8 mouse cellular contexts compared by ENCODE assay signal in the genomic region with DNA sequence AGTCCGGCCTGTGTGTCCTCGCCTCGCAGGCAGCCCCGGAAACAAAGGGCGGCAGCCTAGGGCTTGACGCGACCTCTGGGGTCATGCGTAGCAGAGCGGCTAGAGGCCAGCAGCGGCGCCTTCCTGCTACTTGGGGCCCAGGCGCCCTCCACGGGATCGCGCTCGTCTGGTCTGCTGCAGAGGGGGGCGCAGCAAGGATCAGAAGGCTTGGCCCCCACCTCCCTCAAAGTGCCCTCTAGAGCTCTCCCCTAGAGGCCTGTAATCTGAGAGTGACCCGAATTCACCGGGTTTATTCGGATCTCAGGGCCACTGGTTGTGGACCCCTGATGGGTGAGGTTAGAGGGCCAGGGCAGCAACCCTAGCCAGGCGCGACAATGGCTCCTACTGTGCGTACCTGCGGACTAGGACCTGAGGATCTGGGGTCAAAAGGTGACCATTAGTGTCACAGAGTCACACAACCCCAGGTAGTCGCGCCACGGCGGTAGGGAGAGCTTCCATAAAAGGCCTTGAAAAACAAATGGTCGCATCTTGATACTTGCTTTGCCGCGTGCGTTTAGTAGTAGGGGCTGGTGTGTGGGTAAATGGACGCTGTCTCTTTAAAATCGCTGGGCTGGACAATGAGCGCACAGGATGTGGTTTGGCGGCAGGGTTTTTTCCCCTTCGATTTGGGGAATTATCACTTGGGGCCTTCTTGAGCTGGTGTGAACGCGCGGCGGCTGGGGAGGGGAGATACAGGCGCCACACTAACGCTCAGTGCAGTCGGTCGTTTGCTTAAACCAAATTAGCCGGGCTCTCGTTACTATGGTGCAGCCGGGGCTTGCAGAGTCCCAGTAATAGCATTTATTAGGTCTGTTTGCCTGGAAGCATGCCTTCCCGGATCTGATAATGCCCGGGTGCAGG.
DNase-seq lines count a peak whose midpoint lies in the region; ATAC-seq and TF ChIP-seq lines count a peak whose summit lies in the region.

No protein-coding gene starts in this region.

- peak; percentile 98 for DNase-seq in MEL (ENCODE audit: low read depth, low spot score)
- DNase-seq in hindbrain, embryonic 10.5 days (ENCODE audit: low spot score): peak; percentile 81
- peak; percentile 64 to 69 for DNase-seq in layer of hippocampus, postnatal 36 days
- DNase-seq in lung, postnatal 36 days: peak; percentile 75
- peak; percentile 65 to 75 for DNase-seq in right cerebral cortex, adult 2 months (ENCODE audit: low spot score in 2 of 2)
- no peak for DNase-seq in ovary, postnatal 14 days (ENCODE audit: low spot score)

- ATAC-seq in erythroid progenitor cell, adult 5-6 weeks (replicated peaks; ENCODE audit: low FRiP score, poor library complexity, severe bottlenecking): peak; percentile 46

- peak overlapping the region; percentile 89 for H3K9ac ChIP-seq in MEL (ENCODE audit: control insufficient read depth, low read depth, low read length, poor library complexity, severe bottlenecking)

- peak overlapping the region; percentile 99 for H3K27ac ChIP-seq in MEL (ENCODE audit: control insufficient read depth, low read depth, low read length)
- peak overlapping the region; percentile 76 for H3K27ac ChIP-seq in brown adipose tissue, adult 24 weeks (replicated peaks; ENCODE audit: low read depth, low read length)
- H3K27ac ChIP-seq in hindbrain, embryonic 10.5 days: peak overlapping the region; percentile 99

- TF ChIP-seq RAD21 in MEL (IDR thresholded peaks at IDR 0.05; ENCODE audit: low read depth, low read length): no peak; the same call in 1 of the 2 replicates

- TF ChIP-seq CTCF in MEL (IDR thresholded peaks at IDR 0.05 in 2 of 3, conservative IDR thresholded peaks at IDR 0.05 in 1 of 3; ENCODE audit: control insufficient read depth in 1 of 3, insufficient read depth in 1 of 3, low read depth in 2 of 3, low read length in 3 of 3, poor library complexity in 1 of 3, severe bottlenecking in 1 of 3): peak in 2 of 3 experiments; percentile 4 to 7; a peak in 1 of 6 replicates

- H3K4me1 ChIP-seq in MEL (ENCODE audit: control insufficient read depth in 1 of 2, insufficient read depth in 2 of 2, low read length in 2 of 2): peaks cover 3 to 24% of the 10 kb centered on the region in 2 experiments
- H3K4me1 ChIP-seq in brown adipose tissue, adult 24 weeks (ENCODE audit: control insufficient read depth, insufficient read depth, insufficient read length, low read length): peaks cover 51% of the 10 kb centered on the region
- H3K4me1 ChIP-seq in hindbrain, embryonic 10.5 days (replicated peaks): peaks cover 96% of the 10 kb centered on the region

- peak; percentile 44 to 84; a peak in 3 of 4 replicates for TF ChIP-seq POLR2A in MEL (IDR thresholded peaks at IDR 0.05; ENCODE audit: control insufficient read depth in 1 of 2, insufficient read depth in 1 of 2, low read depth in 1 of 2, low read length in 2 of 2, poor library complexity in 1 of 2)

- H3K4me3 ChIP-seq in MEL (ENCODE audit: control insufficient read depth in 1 of 2, insufficient read depth in 1 of 2, low read depth in 2 of 2, low read length in 2 of 2): peak overlapping the region; percentile 85 to 93
- peak overlapping the region; percentile 97 for H3K4me3 ChIP-seq in brown adipose tissue, adult 24 weeks (ENCODE audit: insufficient read depth, low read depth, low read length)
- peak overlapping the region; percentile 96 for H3K4me3 ChIP-seq in hindbrain, embryonic 10.5 days

- peaks cover 0 to 12% of the 10 kb centered on the region in 2 experiments; a peak in 2 of 4 replicates for H3K36me3 ChIP-seq in MEL (ENCODE audit: control insufficient read depth in 1 of 2, insufficient read depth in 2 of 2, low read length in 2 of 2)
- H3K36me3 ChIP-seq in hindbrain, embryonic 10.5 days: no peaks in the 10 kb centered on the region

- TF ChIP-seq EP300 in MEL (IDR thresholded peaks at IDR 0.05; ENCODE audit: low read depth in 1 of 2, low read length in 2 of 2): peak; percentile 95 to 99

- WGBS in hindbrain, embryonic 10.5 days: under 1% methylated on average over 50 of the region's 50 CpGs

- peaks cover 56% of the 10 kb centered on the region for H3K79me2 ChIP-seq in MEL (ENCODE audit: control insufficient read depth, insufficient read depth, low read length, poor library complexity)

- no peaks in the 10 kb centered on the region for H3K27me3 ChIP-seq in MEL (ENCODE audit: control insufficient read depth in 1 of 2, insufficient read depth in 2 of 2, low read length in 2 of 2)
- peaks cover 57% of the 10 kb centered on the region for H3K27me3 ChIP-seq in hindbrain, embryonic 10.5 days (ENCODE audit: insufficient read depth, poor library complexity, severe bottlenecking)

- no peaks in the 10 kb centered on the region for H3K9me3 ChIP-seq in MEL (replicated peaks; ENCODE audit: insufficient read depth, low read length)
- no peaks in the 10 kb centered on the region for H3K9me3 ChIP-seq in hindbrain, embryonic 10.5 days

TF ChIP-seq in MEL, 35 proteins besides CTCF, POLR2A, EP300 and RAD21:
- TF ChIP-seq ZC3H11A (IDR thresholded peaks at IDR 0.05; ENCODE audit: low read depth, low read length) (no peak), SIN3A (IDR thresholded peaks at IDR 0.05; ENCODE audit: low read length) (peak; percentile 98), GATA1 (IDR thresholded peaks at IDR 0.05; ENCODE audit: low read depth, low read length) (peak; percentile 94), CHD2 (IDR thresholded peaks at IDR 0.05; ENCODE audit: low read length) (no peak), RCOR1 (IDR thresholded peaks at IDR 0.05; ENCODE audit: low read depth, low read length) (peak; percentile 74; the same call in 1 of the 2 replicates), GABPA (IDR thresholded peaks at IDR 0.05; ENCODE audit: low read depth, low read length) (no peak), USF2 (IDR thresholded peaks at IDR 0.05; ENCODE audit: borderline replicate concordance in 1 of 2, insufficient read depth in 1 of 2, low read depth in 1 of 2, low read length in 2 of 2) (no peak), HCFC1 (IDR thresholded peaks at IDR 0.05; ENCODE audit: low read depth, low read length) (peak; percentile 73; the same call in 1 of the 2 replicates), E2F4 (IDR thresholded peaks at IDR 0.05; ENCODE audit: borderline replicate concordance, low read depth, low read length) (no peak), USF1 (IDR thresholded peaks at IDR 0.05; ENCODE audit: low read depth, low read length) (no peak), MEF2A (IDR thresholded peaks at IDR 0.05; ENCODE audit: extremely low read depth, insufficient replicate concordance, low read depth, low read length, poor library complexity, severe bottlenecking) (0 out of 2 replicates have a peak, but pooled peaks have one; percentile 68), MYB (IDR thresholded peaks at IDR 0.05; ENCODE audit: low read depth, low read length) (peak; percentile 95), TAL1 (IDR thresholded peaks at IDR 0.05; ENCODE audit: low read length) (peak; percentile 100), ETS1 (IDR thresholded peaks at IDR 0.05; ENCODE audit: low read depth, low read length) (peak; percentile 96), POLR2AphosphoS2 (IDR thresholded peaks at IDR 0.05; ENCODE audit: low read length) (peak; percentile 90), MAZ (IDR thresholded peaks at IDR 0.05; ENCODE audit: low read depth, low read length) (peak; percentile 90; the same call in 1 of the 2 replicates), POLR2AphosphoS5 (IDR thresholded peaks at IDR 0.05; ENCODE audit: borderline replicate concordance, low read depth, low read length) (no peak), BHLHE40 (IDR thresholded peaks at IDR 0.05; ENCODE audit: borderline replicate concordance, low read depth, low read length) (no peak; the same call in 1 of the 2 replicates), JUND (IDR thresholded peaks at IDR 0.05; ENCODE audit: low read depth, low read length) (peak; percentile 69), TCF12 (IDR thresholded peaks at IDR 0.05; ENCODE audit: low read depth, low read length) (peak; percentile 99), ZNF384 (IDR thresholded peaks at IDR 0.05; ENCODE audit: low read depth, low read length) (peak; percentile 78), CHD1 (IDR thresholded peaks at IDR 0.05; ENCODE audit: low read depth, low read length) (peak; percentile 57; the same call in 1 of the 2 replicates), MAX (IDR thresholded peaks at IDR 0.05; ENCODE audit: low read length) (peak; percentile 56), ZMIZ1 (IDR thresholded peaks at IDR 0.05; ENCODE audit: low read depth, low read length) (peak; percentile 97), TBP (IDR thresholded peaks at IDR 0.05; ENCODE audit: low read depth, low read length) (peak; percentile 92), SMC3 (IDR thresholded peaks at IDR 0.05; ENCODE audit: low read depth, low read length) (no peak; the same call in 1 of the 2 replicates), ZKSCAN1 (IDR thresholded peaks at IDR 0.05; ENCODE audit: low read depth, low read length) (no peak), MAFK (IDR thresholded peaks at IDR 0.05; ENCODE audit: borderline replicate concordance, low read depth, low read length) (peak; percentile 49; the same call in 1 of the 2 replicates), MYC (IDR thresholded peaks at IDR 0.05; ENCODE audit: low read depth, low read length) (peak; percentile 87), UBTF (IDR thresholded peaks at IDR 0.05; ENCODE audit: borderline replicate concordance, insufficient read depth, low read depth, low read length) (no peak), ELF1 (IDR thresholded peaks at IDR 0.05; ENCODE audit: low read depth, low read length) (0 out of 2 replicates have a peak, but pooled peaks have one; percentile 47), NELFE (IDR thresholded peaks at IDR 0.05; ENCODE audit: low read depth, low read length) (peak; percentile 78), KAT2A (conservative IDR thresholded peaks at IDR 0.05; ENCODE audit: low read depth, low read length) (no peak; the same call in 1 of the 2 replicates), NRF1 (IDR thresholded peaks at IDR 0.05; ENCODE audit: insufficient read depth, low read depth, low read length, poor library complexity, severe bottlenecking) (peak; percentile 24; the same call in 1 of the 2 replicates), MXI1 (IDR thresholded peaks at IDR 0.05; ENCODE audit: low read depth, low read length) (peak; percentile 79)
